Mouse (Mus musculus) MEL (cell line): Measurements from ENCODE around the gene Emx2. TPM values are rescaled to one million over a fixed set of nuclear protein-coding genes. Genes with fewer than 3 reads are reported as not detected.

Experiments used
- DNase-seq: peaks from one replicate; pipeline ENCODE4 v3.0.0; 2011; ENCODE audit warnings: low read depth, low spot score
- H3K27ac ChIP-seq: 2 replicates; pipeline ENCODE4 v1.5.1; 2012; ENCODE audit warnings: low read depth, mild to moderate bottlenecking, control low read depth, low read length, moderate library complexity; ENCODE audit not compliant: control insufficient read depth
- H3K27me3 ChIP-seq, 2 experiments: fragments of 150-350 bp in 1 of 2; sonication (generic) in 1 of 2; 2 replicates each; pipeline ENCODE4 v1.6.1; 2012; ENCODE audit warnings: low read length in 2 of 2, mild to moderate bottlenecking in 2 of 2, improper control_type of control experiment in 1 of 2, moderate library complexity in 1 of 2; ENCODE audit not compliant: insufficient read depth in 2 of 2, control insufficient read depth in 1 of 2
- H3K36me3 ChIP-seq, 2 experiments: 2 replicates each; pipeline ENCODE4 v1.6.1; 2012 to 2014; ENCODE audit warnings: low read length in 2 of 2, improper control_type of control experiment in 1 of 2, inconsistent platforms in 1 of 2, mild to moderate bottlenecking in 1 of 2; ENCODE audit not compliant: insufficient read depth in 2 of 2, control insufficient read depth in 1 of 2
- H3K4me1 ChIP-seq, 2 experiments: fragments of 150-350 bp in 1 of 2; sonication (generic) in 1 of 2; 2 replicates each; pipeline ENCODE4 v1.6.1; 2012; ENCODE audit warnings: low read length in 2 of 2, improper control_type of control experiment in 1 of 2, mild to moderate bottlenecking in 1 of 2; ENCODE audit not compliant: insufficient read depth in 2 of 2, control insufficient read depth in 1 of 2
- H3K4me3 ChIP-seq, 2 experiments: fragments of 150-350 bp in 1 of 2; sonication (generic) in 1 of 2; 2 replicates each; pipeline ENCODE4 v1.5.1; 2012; ENCODE audit warnings: low read depth in 2 of 2, low read length in 2 of 2, mild to moderate bottlenecking in 2 of 2, moderate library complexity in 2 of 2, control low read depth in 1 of 2, improper control_type of control experiment in 1 of 2; ENCODE audit not compliant: control insufficient read depth in 1 of 2, insufficient read depth in 1 of 2
- H3K79me2 ChIP-seq: 2 replicates; pipeline ENCODE4 v1.6.1; 2012; ENCODE audit warnings: mild to moderate bottlenecking, low read length, moderate library complexity; ENCODE audit not compliant: control insufficient read depth, poor library complexity, insufficient read depth
- H3K9ac ChIP-seq: 2 replicates; pipeline ENCODE4 v1.6.1; 2012; ENCODE audit warnings: low read depth, mild to moderate bottlenecking, control low read depth, low read length, moderate library complexity; ENCODE audit not compliant: control insufficient read depth, poor library complexity, severe bottlenecking
- H3K9me3 ChIP-seq: fragments of 150-350 bp; sonication (generic); replicated peaks from 2 replicates; pipeline ENCODE4 v1.6.1; 2012; ENCODE audit warnings: mild to moderate bottlenecking, low read length, improper control_type of control experiment, moderate library complexity; ENCODE audit not compliant: insufficient read depth
- BHLHE40 ChIP-seq: IDR thresholded peaks from 2 replicates; pipeline ENCODE4 v1.6.1; 2012; ENCODE audit warnings: low read depth, mild to moderate bottlenecking, inconsistent platforms, low read length, improper control_type of control experiment, borderline replicate concordance
- CTCF ChIP-seq, 3 experiments: IDR thresholded peaks in 2 of 3; conservative IDR thresholded peaks in 1 of 3; 2 replicates each; pipeline ENCODE4 v1.5.1; 2011 to 2012; ENCODE audit warnings: low read length in 3 of 3, low read depth in 2 of 3, mild to moderate bottlenecking in 2 of 3, improper control_type of control experiment in 1 of 3, inconsistent platforms in 1 of 3, mixed read lengths in 1 of 3, moderate library complexity in 1 of 3; ENCODE audit not compliant: control insufficient read depth in 1 of 3, insufficient read depth in 1 of 3, poor library complexity in 1 of 3, severe bottlenecking in 1 of 3
- ELF1 ChIP-seq: IDR thresholded peaks from 2 replicates; pipeline ENCODE4 v1.6.1; 2014; ENCODE audit warnings: low read depth, mild to moderate bottlenecking, inconsistent platforms, low read length, improper control_type of control experiment, moderate library complexity
- HCFC1 ChIP-seq: IDR thresholded peaks from 2 replicates; pipeline ENCODE4 v1.6.1; 2012; ENCODE audit warnings: low read depth, mild to moderate bottlenecking, inconsistent platforms, low read length, improper control_type of control experiment, moderate library complexity
- MAX ChIP-seq: IDR thresholded peaks from 2 replicates; pipeline ENCODE4 v1.6.1; 2011; ENCODE audit warnings: low read length, improper control_type of control experiment
- MXI1 ChIP-seq: IDR thresholded peaks from 2 replicates; pipeline ENCODE4 v1.6.1; 2011; ENCODE audit warnings: mild to moderate bottlenecking, low read depth, low read length, improper control_type of control experiment
- MYB ChIP-seq: IDR thresholded peaks from 2 replicates; pipeline ENCODE4 v1.6.1; 2011; ENCODE audit warnings: mild to moderate bottlenecking, low read depth, low read length, improper control_type of control experiment
- POLR2A ChIP-seq, 2 experiments: IDR thresholded peaks; 2 replicates each; pipeline ENCODE4 v1.6.1; 2011 to 2012; ENCODE audit warnings: low read length in 2 of 2, mild to moderate bottlenecking in 2 of 2, control low read depth in 1 of 2, improper control_type of control experiment in 1 of 2, low read depth in 1 of 2, moderate library complexity in 1 of 2; ENCODE audit not compliant: control insufficient read depth in 1 of 2, insufficient read depth in 1 of 2, poor library complexity in 1 of 2
- RAD21 ChIP-seq: IDR thresholded peaks from 2 replicates; pipeline ENCODE4 v1.6.1; 2011; ENCODE audit warnings: mild to moderate bottlenecking, low read depth, low read length, improper control_type of control experiment
- RCOR1 ChIP-seq: IDR thresholded peaks from 2 replicates; pipeline ENCODE4 v1.6.1; 2012; ENCODE audit warnings: low read depth, mild to moderate bottlenecking, inconsistent platforms, low read length, improper control_type of control experiment
- TAL1 ChIP-seq: IDR thresholded peaks from 2 replicates; pipeline ENCODE4 v1.6.1; 2012; ENCODE audit warnings: mild to moderate bottlenecking, inconsistent platforms, low read length, moderate library complexity, mixed read lengths
- TCF12 ChIP-seq: IDR thresholded peaks from 2 replicates; pipeline ENCODE4 v1.6.1; 2014; ENCODE audit warnings: low read depth, mild to moderate bottlenecking, inconsistent platforms, low read length, improper control_type of control experiment, moderate library complexity
- UBTF ChIP-seq: IDR thresholded peaks from 2 replicates; pipeline ENCODE4 v1.6.1; 2012; ENCODE audit warnings: low read depth, mild to moderate bottlenecking, inconsistent platforms, low read length, improper control_type of control experiment, moderate library complexity, borderline replicate concordance; ENCODE audit not compliant: insufficient read depth
- ZC3H11A ChIP-seq: IDR thresholded peaks from 2 replicates; pipeline ENCODE4 v1.6.1; 2012; ENCODE audit warnings: low read depth, mild to moderate bottlenecking, inconsistent platforms, low read length, improper control_type of control experiment
- ZMIZ1 ChIP-seq: IDR thresholded peaks from 2 replicates; pipeline ENCODE4 v1.6.1; 2012; ENCODE audit warnings: low read depth, mild to moderate bottlenecking, inconsistent platforms, low read length, improper control_type of control experiment, moderate library complexity
- ZNF384 ChIP-seq: IDR thresholded peaks from 2 replicates; pipeline ENCODE4 v1.6.1; 2012; ENCODE audit warnings: low read depth, mild to moderate bottlenecking, inconsistent platforms, low read length, improper control_type of control experiment
- polyA plus RNA-seq, 2 experiments: library from polyadenylated mRNA; stranded (reverse) in 1 of 2; unstranded in 1 of 2; fragments of >175 nt in 1 of 2; fragments of >200 nt in 1 of 2; gene quantifications; 2 replicates each; pipeline versions ENCODE4 v1.2.1 to v1.2.4; 2012; ENCODE audit warnings: low replicate concordance in 2 of 2, low read depth in 1 of 2; ENCODE audit not compliant: insufficient read length in 2 of 2, insufficient read depth in 1 of 2, missing spikeins in 1 of 2
- total RNA-seq: library from RNA; depleted of rRNA; stranded (reverse); fragments of 300-350 nt; gene quantifications from 2 replicates; pipeline ENCODE4 v1.2.3, GENCODE M21; 2012

Gene Emx2
- total and polyA plus RNA-seq, 3 experiments = 0.08 TPM; not detected in 2

- no peak overlapping the region for H3K27ac ChIP-seq
- H3K4me3 ChIP-seq = no peak overlapping the region
- no peaks in the 10 kb centered on the region for H3K9me3 ChIP-seq
- peaks cover 0 to 9% of the 10 kb centered on the region in 2 experiments; a peak in 2 of 4 replicates for H3K4me1 ChIP-seq
- no peaks in the 10 kb centered on the region for H3K27me3 ChIP-seq
- H3K36me3 ChIP-seq = peaks cover 0 to 8% of the 10 kb centered on the region in 2 experiments; a peak in 2 of 4 replicates
- no peaks in the 10 kb centered on the region for H3K79me2 ChIP-seq
- DNase-seq = no peak
- TF ChIP-seq POLR2A (IDR thresholded peaks at IDR 0.05; ENCODE audit: control insufficient read depth in 1 of 2, insufficient read depth in 1 of 2, low read depth in 1 of 2, low read length in 2 of 2, poor library complexity in 1 of 2) (no peak), MAX (no peak), RAD21 (no peak), CTCF (IDR thresholded peaks at IDR 0.05 in 2 of 3, conservative IDR thresholded peaks at IDR 0.05 in 1 of 3; ENCODE audit: control insufficient read depth in 1 of 3, insufficient read depth in 1 of 3, low read depth in 2 of 3, low read length in 3 of 3, poor library complexity in 1 of 3, severe bottlenecking in 1 of 3) (no peak), BHLHE40 (no peak), TAL1 (no peak), UBTF (no peak), RCOR1 (no peak), ELF1 (no peak)
- no peak overlapping the region for H3K9ac ChIP-seq
Measured at GRCm38 (mm10) chr19:59422393-59422792, 35.8 kb upstream of the Emx2 start.

DNA sequence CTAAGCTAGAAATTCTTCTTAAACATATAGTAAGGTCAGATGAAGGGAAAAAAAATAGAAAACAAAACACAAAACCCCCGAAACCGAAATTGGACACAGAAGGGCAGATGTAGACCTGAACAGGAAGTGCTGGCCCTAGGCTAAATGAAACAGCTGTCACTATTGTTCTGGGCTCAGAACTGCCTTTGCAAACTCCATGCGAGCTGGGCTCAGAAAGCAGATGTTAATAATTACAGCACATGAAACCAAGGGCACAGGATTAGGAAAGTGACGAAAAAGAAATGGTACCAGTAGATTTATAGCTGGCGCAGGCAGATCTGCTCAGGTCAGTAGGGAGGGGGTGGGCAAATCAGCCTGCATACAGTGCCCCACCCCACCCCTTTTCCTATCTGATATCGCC, 34.5 kb upstream of the Emx2 start:
- H3K79me2 ChIP-seq = no peaks in the 10 kb centered on the region
- DNase-seq = no peak
- no peaks in the 10 kb centered on the region for H3K27me3 ChIP-seq
- peaks cover 0 to 5% of the 10 kb centered on the region in 2 experiments; a peak in 2 of 4 replicates for H3K4me1 ChIP-seq
- peaks cover 0 to 3% of the 10 kb centered on the region in 2 experiments; a peak in 1 of 4 replicates for H3K36me3 ChIP-seq
- no peak overlapping the region for H3K9ac ChIP-seq
- H3K27ac ChIP-seq = no peak overlapping the region
- TF ChIP-seq ZNF384 (no peak), MXI1 (no peak), MAX (no peak), TCF12 (no peak), ZC3H11A (no peak), MYB (no peak), BHLHE40 (no peak), HCFC1 (no peak), ZMIZ1 (no peak)
- H3K9me3 ChIP-seq = no peaks in the 10 kb centered on the region
- H3K4me3 ChIP-seq = peak overlapping the region in 1 of 2 experiments; percentile 8; a peak in 1 of 4 replicates
